Mouse (Mus musculus) myocyte (in vitro differentiated cells): ENCODE results near the gene Wtap. TPM values are rescaled to one million over a fixed set of nuclear protein-coding genes. Genes with fewer than 3 reads are reported as not detected.
"Not testable (repeated sequence)": the region's sequence is repeated elsewhere in the genome, so short reads cannot be mapped to it uniquely, and the experiment has no call there.

Experiments
- H3K27me3 ChIP-seq: one replicate; pipeline ENCODE4 v1.6.1; 2011; ENCODE audit not compliant: control insufficient read depth, insufficient read depth, insufficient read length
- H3K36me3 ChIP-seq: one replicate; pipeline ENCODE4 v1.6.1; 2011; ENCODE audit not compliant: control insufficient read depth, insufficient read depth
- H3K4me2 ChIP-seq: one replicate; pipeline ENCODE4 v1.6.1; 2011; ENCODE audit warnings: low read depth, control low read depth
- H3K4me3 ChIP-seq: one replicate; pipeline ENCODE4 v1.5.1; 2011; ENCODE audit warnings: mild to moderate bottlenecking, control low read depth, moderate library complexity
- H3K79me2 ChIP-seq: one replicate; pipeline ENCODE4 v1.6.1; 2011; ENCODE audit not compliant: control insufficient read depth, insufficient read depth
- H3ac ChIP-seq: one replicate; pipeline ENCODE4 v1.6.1; 2011; ENCODE audit not compliant: control insufficient read depth, insufficient read length
- CEBPB ChIP-seq: IDR thresholded peaks from 2 replicates; pipeline ENCODE4 v1.6.1; 2011; ENCODE audit warnings: mild to moderate bottlenecking, moderate library complexity; ENCODE audit not compliant: poor library complexity, insufficient read depth, severe bottlenecking
- E2F4 ChIP-seq: IDR thresholded peaks from one replicate; pipeline ENCODE4 v1.6.1; 2011; ENCODE audit warnings: mild to moderate bottlenecking, control low read depth, moderate library complexity; ENCODE audit not compliant: insufficient read depth
- MAX ChIP-seq: IDR thresholded peaks from one replicate; pipeline ENCODE4 v1.6.1; 2011; ENCODE audit warnings: low read depth, mild to moderate bottlenecking, control low read depth
- MYOD1 ChIP-seq, 3 experiments: IDR thresholded peaks; one replicate each; pipeline ENCODE4 v1.6.1; 2011; ENCODE audit warnings: control low read depth in 2 of 3, low read depth in 2 of 3, mild to moderate bottlenecking in 2 of 3, moderate library complexity in 1 of 3; ENCODE audit not compliant: insufficient read length in 2 of 3, control insufficient read depth in 1 of 3
- MYOG ChIP-seq, 3 experiments: IDR thresholded peaks; one replicate each; pipeline ENCODE4 v1.6.1; 2011; ENCODE audit warnings: control low read depth in 2 of 3, low read depth in 2 of 3, mild to moderate bottlenecking in 2 of 3; ENCODE audit not compliant: insufficient read length in 2 of 3, control insufficient read depth in 1 of 3, insufficient read depth in 1 of 3
- POLR2A ChIP-seq: IDR thresholded peaks from one replicate; pipeline ENCODE4 v1.6.1; 2011; ENCODE audit warnings: low read depth, mild to moderate bottlenecking, control low read depth, moderate library complexity; ENCODE audit not compliant: insufficient read length
- POLR2AphosphoS2 ChIP-seq: IDR thresholded peaks from one replicate; pipeline ENCODE4 v1.6.1; 2011; ENCODE audit warnings: low read depth, control low read depth; ENCODE audit not compliant: insufficient read length
- REST ChIP-seq: IDR thresholded peaks from one replicate; pipeline ENCODE4 v1.6.1; 2011; ENCODE audit warnings: mild to moderate bottlenecking, control low read depth, moderate library complexity; ENCODE audit not compliant: insufficient read depth, insufficient read length
- SRF ChIP-seq: IDR thresholded peaks from one replicate; pipeline ENCODE4 v1.6.1; 2011; ENCODE audit warnings: low read depth; ENCODE audit not compliant: control insufficient read depth, insufficient read length
- TCF12 ChIP-seq: IDR thresholded peaks from one replicate; pipeline ENCODE4 v1.6.1; 2011; ENCODE audit warnings: mild to moderate bottlenecking, control low read depth; ENCODE audit not compliant: poor library complexity, insufficient read depth, severe bottlenecking
- TCF3 ChIP-seq: IDR thresholded peaks from one replicate; pipeline ENCODE4 v1.6.1; 2011; ENCODE audit warnings: low read depth, control low read depth; ENCODE audit not compliant: insufficient read length
- USF1 ChIP-seq: IDR thresholded peaks from one replicate; pipeline ENCODE4 v1.6.1; 2011; ENCODE audit warnings: low read depth, mild to moderate bottlenecking, control low read depth, moderate library complexity
- polyA plus RNA-seq: library from polyadenylated mRNA; unstranded; fragments of >200 nt; fragmentation: generic; extraction: Trizol; gene quantifications from one replicate; pipeline ENCODE4 v1.2.1, GENCODE M21; 2012; ENCODE audit warnings: missing spikeins

Wtap gene
- polyA plus RNA-seq, 1 experiment = 21.3 TPM

- H3K4me3 ChIP-seq = no peak overlapping the region
- no peak overlapping the region for H3K4me2 ChIP-seq
- no peak overlapping the region for H3ac ChIP-seq
- H3K27me3 ChIP-seq = no peaks in the 10 kb centered on the region
- peaks cover 17% of the 10 kb centered on the region for H3K36me3 ChIP-seq
- H3K79me2 ChIP-seq = peaks cover 8% of the 10 kb centered on the region
- no peak for TF ChIP-seq SRF
- TF ChIP-seq TCF12 = no peak
- no peak for TF ChIP-seq REST
- no peak for TF ChIP-seq POLR2A
- TF ChIP-seq E2F4 = no peak
- no peak for TF ChIP-seq USF1
- no peak for TF ChIP-seq CEBPB
- TF ChIP-seq MYOG (IDR thresholded peaks at IDR 0.05; ENCODE audit: control insufficient read depth in 1 of 3, insufficient read depth in 1 of 3, insufficient read length in 2 of 3, low read depth in 2 of 3) = no peak
- TF ChIP-seq TCF3 = no peak
- TF ChIP-seq MAX = no peak
- TF ChIP-seq POLR2AphosphoS2 = no peak
- no peak for TF ChIP-seq MYOD1 (IDR thresholded peaks at IDR 0.05; ENCODE audit: control insufficient read depth in 1 of 3, insufficient read length in 2 of 3, low read depth in 2 of 3)
These were observed 30.5 kb downstream of the Wtap start for GRCm38 (mm10) chr17:12963476-12963875.

- TF ChIP-seq E2F4 (peak; percentile 43), POLR2A (peak; percentile 92), USF1 (no peak), POLR2AphosphoS2 (peak; percentile 98), TCF12 (no peak), CEBPB (0 out of 2 replicates have a peak, but pooled peaks have one; percentile 5)
- no peaks in the 10 kb centered on the region for H3K27me3 ChIP-seq
- H3K36me3 ChIP-seq = peaks cover 3% of the 10 kb centered on the region
- peaks cover 23% of the 10 kb centered on the region for H3K79me2 ChIP-seq
- peak within 1 kb of the TSS; percentile 46 for H3ac ChIP-seq
- peak within 1 kb of the TSS; percentile 81 for H3K4me2 ChIP-seq
- H3K4me3 ChIP-seq = peak within 1 kb of the TSS; percentile 72
These were observed 33.6 kb downstream of the Wtap start, which contains the start of gene Acat2 for GRCm38 (mm10) chr17:12960331-12960873. Gene Acat2 (minus strand): TSS chr17:12960747.

DNA sequence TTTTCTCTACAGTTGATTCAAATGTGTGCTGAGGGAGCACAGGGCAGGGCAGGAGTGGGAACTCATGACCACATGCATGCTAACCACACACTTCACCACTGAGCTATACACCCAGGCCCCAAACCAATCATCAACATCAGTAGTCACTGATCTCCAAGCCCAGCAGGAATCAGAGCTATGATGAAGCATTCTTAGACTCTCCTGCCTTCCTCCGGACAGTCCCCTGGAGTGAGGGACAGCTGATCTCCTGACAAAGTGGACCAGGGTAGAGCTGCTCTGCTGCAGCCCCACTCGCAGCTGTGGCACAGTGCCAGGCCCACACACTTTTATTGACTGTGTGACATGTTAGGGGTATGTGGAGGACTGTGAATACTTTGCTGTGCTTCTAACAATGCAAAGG is 34.6 kb downstream of the Wtap start:
- peak overlapping the region; percentile 72 for H3K4me3 ChIP-seq
- peaks cover 23% of the 10 kb centered on the region for H3K79me2 ChIP-seq
- not testable (repeated sequence) for H3K27me3 ChIP-seq, H3K36me3 ChIP-seq
- peak overlapping the region; percentile 46 for H3ac ChIP-seq
- peak overlapping the region; percentile 49 for H3K4me2 ChIP-seq

DNA sequence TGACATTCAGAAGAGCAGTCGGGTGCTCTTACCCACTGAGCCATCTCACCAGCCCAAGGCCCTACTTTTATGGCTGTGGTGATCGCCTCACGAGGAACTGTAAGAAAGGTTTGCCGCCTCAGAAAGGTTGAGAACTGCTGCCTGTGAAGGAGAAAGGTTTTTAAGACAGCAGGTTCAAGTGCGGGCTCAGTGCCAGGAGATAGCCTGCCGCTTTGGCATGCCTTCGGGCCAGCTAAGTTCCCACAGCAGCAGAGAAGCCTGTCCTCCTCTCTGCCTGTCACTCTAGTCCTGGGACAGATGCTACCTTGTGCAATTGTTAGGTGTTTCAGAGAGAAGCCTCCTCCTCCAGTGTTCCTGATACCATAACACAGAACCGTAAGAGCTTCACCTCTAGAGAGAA is 37.3 kb downstream of the Wtap start:
- Histone ChIP-seq H3K4me2 (no peak overlapping the region), H3K36me3 (peaks cover 14% of the 10 kb centered on the region), H3K27me3 (no peaks in the 10 kb centered on the region), H3K4me3 (no peak overlapping the region), H3ac (no peak overlapping the region), H3K79me2 (peaks cover 23% of the 10 kb centered on the region)
- TF ChIP-seq MAX (no peak), SRF (no peak), MYOD1 (IDR thresholded peaks at IDR 0.05; ENCODE audit: control insufficient read depth in 1 of 3, insufficient read length in 2 of 3, low read depth in 2 of 3) (no peak), CEBPB (no peak), TCF12 (no peak), E2F4 (no peak), TCF3 (no peak), MYOG (IDR thresholded peaks at IDR 0.05; ENCODE audit: control insufficient read depth in 1 of 3, insufficient read depth in 1 of 3, insufficient read length in 2 of 3, low read depth in 2 of 3) (no peak), USF1 (no peak), POLR2AphosphoS2 (no peak), POLR2A (no peak), REST (no peak)

- Histone ChIP-seq H3K4me2 (no peak overlapping the region), H3K36me3 (peaks cover 56% of the 10 kb centered on the region), H3ac (no peak overlapping the region), H3K79me2 (no peaks in the 10 kb centered on the region), H3K4me3 (no peak overlapping the region), H3K27me3 (no peaks in the 10 kb centered on the region)
- no peak for TF ChIP-seq REST
- TF ChIP-seq SRF = no peak
- TF ChIP-seq POLR2A = no peak
- TF ChIP-seq USF1 = no peak
- no peak for TF ChIP-seq MAX
- TF ChIP-seq E2F4 = no peak
- no peak for TF ChIP-seq TCF3
- TF ChIP-seq MYOD1 (IDR thresholded peaks at IDR 0.05; ENCODE audit: control insufficient read depth in 1 of 3, insufficient read length in 2 of 3, low read depth in 2 of 3) = no peak
- no peak for TF ChIP-seq POLR2AphosphoS2
- TF ChIP-seq CEBPB = no peak
- no peak for TF ChIP-seq TCF12
- TF ChIP-seq MYOG (IDR thresholded peaks at IDR 0.05; ENCODE audit: control insufficient read depth in 1 of 3, insufficient read depth in 1 of 3, insufficient read length in 2 of 3, low read depth in 2 of 3) = no peak
These were observed 44.3 kb downstream of the Wtap start for GRCm38 (mm10) chr17:12949669-12950068.
